Mouse (Mus musculus) limb, embryonic 12.5 days (tissue): ENCODE measurements at regions not wholly inside any gene's neighbourhood (a gene's known extent, or its start where the extent isn't known, plus 50 kb on each side); places are given as distances from the start of the nearest gene placed in this dataset. TPM values are rescaled to one million over a fixed set of nuclear protein-coding genes. Genes with fewer than 3 reads are reported as not detected.
A peak's percentile ranks its signal among the peaks of the same experiment; 100 is the strongest.

ENCODE experiments used
- ATAC-seq: fragments of 200-750 bp; cut with Nextera tagmentation; 2 replicates; pipeline ENCODE4 v1.8.0; 2017; ENCODE audit warnings: low read depth, moderate TSS enrichment; ENCODE audit not compliant: insufficient number of reproducible peaks, insufficient read depth, low FRiP score, low TSS enrichment
- H3K27ac ChIP-seq: fragments of 300-500 bp; sonication (generic); 2 replicates; pipeline ENCODE4 v1.5.1; 2016; ENCODE audit warnings: mild to moderate bottlenecking, moderate library complexity
- H3K27me3 ChIP-seq: fragments of 300-500 bp; sonication (generic); 2 replicates; pipeline ENCODE4 v1.6.1; 2016; ENCODE audit warnings: mild to moderate bottlenecking, moderate library complexity
- H3K36me3 ChIP-seq: fragments of 300-500 bp; sonication (generic); 2 replicates; pipeline ENCODE4 v1.6.1; 2016; ENCODE audit warnings: mild to moderate bottlenecking, moderate library complexity
- H3K4me1 ChIP-seq: fragments of 300-500 bp; sonication (generic); replicated peaks from 2 replicates; pipeline ENCODE4 v1.6.1; 2016
- H3K4me2 ChIP-seq: fragments of 300-500 bp; sonication (generic); 2 replicates; pipeline ENCODE4 v1.6.1; 2016; ENCODE audit warnings: mild to moderate bottlenecking, moderate library complexity
- H3K4me3 ChIP-seq: fragments of 300-500 bp; sonication (generic); replicated peaks from 2 replicates; pipeline ENCODE4 v1.5.1; 2016; ENCODE audit warnings: mild to moderate bottlenecking
- H3K9ac ChIP-seq: fragments of 300-500 bp; sonication (generic); replicated peaks from 2 replicates; pipeline ENCODE4 v1.6.1; 2016; ENCODE audit warnings: mild to moderate bottlenecking, moderate library complexity
- H3K9me3 ChIP-seq: fragments of 300-500 bp; sonication (generic); 2 replicates; pipeline ENCODE4 v1.6.1; 2016; ENCODE audit warnings: mild to moderate bottlenecking, moderate library complexity
- WGBS: fragments of 180-500 bp; shearing (Covaris S2); methylation state at CpG from one replicate; pipeline ENCODE4 v1.1.7; 2016; 5-methylcytosine and 5-hydroxymethylcytosine counted together
- microRNA-seq: library from miRNA; unstranded; fragments of <30 nt; microRNA quantifications from one replicate; pipeline ENCODE4, GENCODE M21; 2017

DNA sequence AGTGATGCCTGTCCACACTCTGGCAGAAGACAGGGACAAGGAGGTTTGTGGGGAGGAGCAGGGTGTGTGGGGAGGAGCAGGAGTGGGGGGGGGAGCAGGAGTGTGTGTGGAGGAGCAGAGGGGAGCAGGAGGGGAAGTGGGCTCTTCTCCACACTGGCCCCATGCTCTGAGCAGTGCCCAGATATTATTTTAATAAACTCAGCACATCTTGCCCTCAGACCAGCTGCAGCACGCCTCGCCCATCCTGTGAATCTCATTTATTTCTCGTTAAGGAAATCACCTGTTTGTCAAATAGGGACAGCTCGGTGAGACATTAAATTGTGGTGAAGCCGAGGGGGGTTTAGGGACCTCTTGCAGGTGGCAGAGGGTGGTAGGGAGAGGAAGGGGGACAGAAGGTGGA is 77.8 kb upstream of the Lhx5 start:
- no peak overlapping the region for H3K27ac ChIP-seq
- WGBS, result 70% methylated on average over 5 of the region's 5 CpGs
- H3K4me3 ChIP-seq, result no peak overlapping the region
- H3K9me3 ChIP-seq, result no peaks in the 10 kb centered on the region
- peaks cover 70% of the 10 kb centered on the region for H3K27me3 ChIP-seq
- 0 out of 2 replicates have a peak, but pooled peaks cover 3% of the 10 kb centered on the region for H3K4me1 ChIP-seq
- no peak for ATAC-seq
- H3K9ac ChIP-seq, result no peak overlapping the region
- no peak overlapping the region for H3K4me2 ChIP-seq
- no peaks in the 10 kb centered on the region for H3K36me3 ChIP-seq

GRCm38 (mm10) chr5:120356950-120357349 is 74.5 kb upstream of the Lhx5 start:
- 0 out of 2 replicates have a peak, but pooled peaks cover 3% of the 10 kb centered on the region for H3K4me1 ChIP-seq
- H3K4me2 ChIP-seq, result no peak overlapping the region
- H3K9ac ChIP-seq, result no peak overlapping the region
- no peak for ATAC-seq
- H3K9me3 ChIP-seq, result no peaks in the 10 kb centered on the region
- H3K36me3 ChIP-seq, result no peaks in the 10 kb centered on the region
- H3K27ac ChIP-seq, result no peak overlapping the region
- WGBS, result 82% methylated on average over 4 of the region's 4 CpGs
- H3K4me3 ChIP-seq, result no peak overlapping the region
- H3K27me3 ChIP-seq, result peaks cover 90% of the 10 kb centered on the region

DNA sequence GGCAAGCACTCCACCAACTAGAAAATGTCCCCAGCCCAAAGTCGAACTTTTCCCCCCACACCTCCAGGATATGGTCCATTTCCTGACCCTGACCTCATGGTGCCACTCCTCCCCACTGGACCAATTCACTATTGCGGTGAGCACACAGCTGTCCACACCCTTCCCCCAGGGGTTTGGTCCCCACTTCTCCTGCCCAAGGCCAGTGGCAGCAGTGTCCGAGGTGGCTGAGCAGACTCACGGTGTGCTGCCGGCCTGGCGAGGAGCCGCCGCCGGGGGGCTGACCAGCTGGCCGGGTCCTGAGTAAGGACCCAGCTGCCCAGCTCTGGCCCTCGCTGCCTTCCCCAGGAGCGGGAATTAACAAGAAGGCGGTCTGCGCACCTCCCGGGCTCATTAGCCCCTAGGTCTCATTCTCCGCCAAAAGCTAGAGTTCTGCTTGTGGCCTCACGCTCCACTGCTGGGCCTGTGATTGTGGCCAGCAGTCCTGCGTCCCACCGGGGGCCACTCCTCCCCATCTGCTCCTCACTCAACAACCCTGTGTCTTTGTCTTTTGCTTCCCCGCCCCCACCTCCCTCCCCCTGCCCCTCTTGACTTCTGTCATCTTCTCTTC is 73.3 kb upstream of the Lhx5 start:
- Histone ChIP-seq H3K27ac (no peak overlapping the region), H3K27me3 (peaks cover 84% of the 10 kb centered on the region), H3K9ac (no peak overlapping the region), H3K4me3 (no peak overlapping the region), H3K36me3 (no peaks in the 10 kb centered on the region), H3K4me2 (no peak overlapping the region), H3K9me3 (no peaks in the 10 kb centered on the region), H3K4me1 (0 out of 2 replicates have a peak, but pooled peaks cover 3% of the 10 kb centered on the region)
- 5% methylated on average over 20 of the region's 20 CpGs for WGBS
- ATAC-seq, result no peak

DNA sequence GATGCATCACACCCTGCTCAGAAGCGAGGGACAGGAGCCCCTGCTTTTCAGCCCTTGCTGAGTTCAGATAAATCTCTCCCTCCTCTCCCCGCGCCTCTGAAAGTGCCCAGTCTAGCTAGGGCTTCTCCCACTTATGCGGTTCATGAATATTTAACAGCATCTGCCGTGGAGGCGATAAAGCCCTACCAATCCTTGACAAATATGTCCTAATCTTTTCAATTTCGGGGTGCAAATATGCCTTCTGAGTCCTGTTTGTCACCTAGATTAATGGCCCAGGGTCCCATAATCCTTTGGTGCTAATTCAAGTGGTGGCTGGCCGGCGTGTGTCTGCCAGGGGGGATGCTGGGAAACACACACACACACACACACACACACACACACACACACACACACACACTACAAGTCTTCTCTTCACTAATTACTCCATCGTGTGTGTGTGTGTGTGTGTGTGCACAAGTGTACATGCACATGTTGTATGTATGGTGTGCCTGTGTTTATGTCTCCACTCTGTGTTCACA is 65.5 kb upstream of the Lhx5 start:
- H3K27me3 ChIP-seq, result peaks cover 57% of the 10 kb centered on the region
- H3K27ac ChIP-seq, result no peak overlapping the region
- 46% methylated on average over 10 of the region's 10 CpGs for WGBS
- 0 out of 2 replicates have a peak, but pooled peaks cover 3% of the 10 kb centered on the region for H3K4me1 ChIP-seq
- ATAC-seq, result no peak
- no peak overlapping the region for H3K9ac ChIP-seq
- no peak overlapping the region for H3K4me2 ChIP-seq
- H3K4me3 ChIP-seq, result no peak overlapping the region
- no peaks in the 10 kb centered on the region for H3K9me3 ChIP-seq
- H3K36me3 ChIP-seq, result no peaks in the 10 kb centered on the region

DNA sequence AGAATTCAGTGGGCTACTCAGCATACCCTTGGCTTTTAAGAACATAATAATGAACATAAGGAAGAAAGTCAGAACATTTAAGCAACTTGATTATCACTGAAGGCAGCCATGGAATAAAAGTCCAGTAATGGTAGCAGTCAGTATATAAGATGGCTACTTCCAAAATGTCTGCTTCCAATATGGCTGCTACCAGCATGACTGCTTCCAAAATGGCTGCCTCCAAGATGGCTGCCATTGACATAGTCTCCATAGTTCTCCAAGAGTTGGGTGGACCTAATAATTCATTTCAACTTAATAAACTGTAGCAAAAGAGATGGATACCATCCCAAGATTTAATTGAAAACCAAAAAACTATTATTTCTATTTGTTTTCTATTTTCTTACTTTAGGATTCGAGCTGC is 62.7 kb upstream of the Lhx5 start:
- Histone ChIP-seq H3K36me3 (no peaks in the 10 kb centered on the region), H3K27me3 (peaks cover 64% of the 10 kb centered on the region), H3K9me3 (no peaks in the 10 kb centered on the region), H3K9ac (no peak overlapping the region), H3K4me2 (no peak overlapping the region), H3K27ac (no peak overlapping the region), H3K4me1 (0 out of 2 replicates have a peak, but pooled peaks cover 9% of the 10 kb centered on the region), H3K4me3 (no peak overlapping the region)
- no peak for ATAC-seq
- 83% methylated on average over 1 of the region's 1 CpGs for WGBS

- H3K4me1 ChIP-seq, result 0 out of 2 replicates have a peak, but pooled peaks cover 9% of the 10 kb centered on the region
- peaks cover 63% of the 10 kb centered on the region for H3K27me3 ChIP-seq
- H3K9me3 ChIP-seq, result 0 out of 2 replicates have a peak, but pooled peaks cover 3% of the 10 kb centered on the region
- no peak overlapping the region for H3K27ac ChIP-seq
- ATAC-seq, result no peak
- no peak overlapping the region for H3K9ac ChIP-seq
- H3K36me3 ChIP-seq, result no peaks in the 10 kb centered on the region
- 12% methylated on average over 15 of the region's 15 CpGs for WGBS
- H3K4me2 ChIP-seq, result peak overlapping the region; percentile 40
- no peak overlapping the region for H3K4me3 ChIP-seq
Observed at GRCm38 (mm10) chr5:120371176-120371819, 60.2 kb upstream of the Lhx5 start.

GRCm38 (mm10) chr5:120373426-120373825 is 58.1 kb upstream of the Lhx5 start:
- H3K4me2 ChIP-seq, result no peak overlapping the region
- no peaks in the 10 kb centered on the region for H3K36me3 ChIP-seq
- 0 out of 2 replicates have a peak, but pooled peaks cover 3% of the 10 kb centered on the region for H3K9me3 ChIP-seq
- H3K27me3 ChIP-seq, result peaks cover 61% of the 10 kb centered on the region
- no peak overlapping the region for H3K4me3 ChIP-seq
- 81% methylated on average over 7 of the region's 7 CpGs for WGBS
- no peak for ATAC-seq
- no peak overlapping the region for H3K27ac ChIP-seq
- H3K4me1 ChIP-seq, result 0 out of 2 replicates have a peak, but pooled peaks cover 9% of the 10 kb centered on the region
- no peak overlapping the region for H3K9ac ChIP-seq

Small RNAs in the stretch of these regions (microRNA-seq; reads per million reads assigned to microRNA genes)
- not detected for gene Gm26474
